Mouse (Mus musculus): ENCODE results near the gene Slc24a3. TPM values are rescaled to one million over a fixed set of nuclear protein-coding genes. Genes with fewer than 3 reads are reported as not detected.

Slc24a3 gene
- total and polyA plus RNA-seq, 3 experiments = not detected

DNA sequence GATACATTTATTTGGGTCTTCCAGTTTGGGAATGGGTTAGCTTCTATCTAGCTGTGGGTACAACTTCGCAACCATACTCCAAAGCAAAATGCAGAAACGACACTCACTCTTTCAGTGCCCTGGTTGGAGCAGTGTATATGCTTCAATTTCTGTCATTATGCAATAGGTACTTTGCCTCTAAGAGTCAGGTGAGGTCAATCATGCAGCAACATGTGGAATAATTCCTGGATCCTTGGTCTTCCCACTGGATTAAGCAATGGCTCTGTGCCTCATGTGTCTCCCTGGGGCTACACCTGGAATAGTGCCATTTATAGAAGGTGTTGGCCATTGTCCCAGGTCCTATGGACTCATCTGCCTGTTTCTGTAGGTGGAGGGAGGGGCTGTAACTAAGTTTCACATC lies 49.9 kb downstream of the Slc24a3 start:
- no peak overlapping the region for H3K4me3 ChIP-seq (ENCODE audit: control insufficient read depth in 1 of 2, insufficient read depth in 1 of 2, low read depth in 2 of 2, low read length in 2 of 2)
- H3K4me1 ChIP-seq (ENCODE audit: control insufficient read depth in 1 of 2, insufficient read depth in 2 of 2, low read length in 2 of 2) = no peaks in the 10 kb centered on the region
- no peak overlapping the region for H3K27ac ChIP-seq (ENCODE audit: control insufficient read depth, low read depth, low read length)
- TF ChIP-seq RAD21 (IDR thresholded peaks at IDR 0.05; ENCODE audit: low read depth, low read length) (no peak), USF2 (IDR thresholded peaks at IDR 0.05; ENCODE audit: borderline replicate concordance in 1 of 2, insufficient read depth in 1 of 2, low read depth in 1 of 2, low read length in 2 of 2) (no peak), CHD2 (IDR thresholded peaks at IDR 0.05; ENCODE audit: low read length) (no peak), ZNF384 (IDR thresholded peaks at IDR 0.05; ENCODE audit: low read depth, low read length) (no peak), HCFC1 (IDR thresholded peaks at IDR 0.05; ENCODE audit: low read depth, low read length) (no peak), EP300 (IDR thresholded peaks at IDR 0.05; ENCODE audit: low read depth in 1 of 2, low read length in 2 of 2) (no peak), GABPA (IDR thresholded peaks at IDR 0.05; ENCODE audit: low read depth, low read length) (no peak), UBTF (IDR thresholded peaks at IDR 0.05; ENCODE audit: borderline replicate concordance, insufficient read depth, low read depth, low read length) (no peak), MAFK (IDR thresholded peaks at IDR 0.05; ENCODE audit: borderline replicate concordance, low read depth, low read length) (no peak), ZMIZ1 (IDR thresholded peaks at IDR 0.05; ENCODE audit: low read depth, low read length) (no peak), NRF1 (IDR thresholded peaks at IDR 0.05; ENCODE audit: insufficient read depth, low read depth, low read length, poor library complexity, severe bottlenecking) (no peak), ZC3H11A (IDR thresholded peaks at IDR 0.05; ENCODE audit: low read depth, low read length) (no peak), SMC3 (IDR thresholded peaks at IDR 0.05; ENCODE audit: low read depth, low read length) (no peak), CHD1 (IDR thresholded peaks at IDR 0.05; ENCODE audit: low read depth, low read length) (no peak), ELF1 (IDR thresholded peaks at IDR 0.05; ENCODE audit: low read depth, low read length) (no peak), ETS1 (IDR thresholded peaks at IDR 0.05; ENCODE audit: low read depth, low read length) (no peak), MAZ (IDR thresholded peaks at IDR 0.05; ENCODE audit: low read depth, low read length) (no peak), RCOR1 (IDR thresholded peaks at IDR 0.05; ENCODE audit: low read depth, low read length) (no peak), TCF12 (IDR thresholded peaks at IDR 0.05; ENCODE audit: low read depth, low read length) (no peak)
- H3K9ac ChIP-seq (ENCODE audit: control insufficient read depth, low read depth, low read length, poor library complexity, severe bottlenecking) = no peak overlapping the region
- no peaks in the 10 kb centered on the region for H3K36me3 ChIP-seq (ENCODE audit: control insufficient read depth in 1 of 2, insufficient read depth in 2 of 2, low read length in 2 of 2)
- DNase-seq (ENCODE audit: low read depth, low spot score) = no peak
- H3K79me2 ChIP-seq (ENCODE audit: control insufficient read depth, insufficient read depth, low read length, poor library complexity) = no peaks in the 10 kb centered on the region
- H3K27me3 ChIP-seq (ENCODE audit: control insufficient read depth in 1 of 2, insufficient read depth in 2 of 2, low read length in 2 of 2) = no peaks in the 10 kb centered on the region
- H3K9me3 ChIP-seq (replicated peaks; ENCODE audit: insufficient read depth, low read length) = no peaks in the 10 kb centered on the region

GRCm38 (mm10) chr2:145219246-145219645 lies 51.7 kb downstream of the Slc24a3 start:
- Histone ChIP-seq H3K9me3 (replicated peaks; ENCODE audit: insufficient read depth, low read length) (no peaks in the 10 kb centered on the region), H3K9ac (ENCODE audit: control insufficient read depth, low read depth, low read length, poor library complexity, severe bottlenecking) (no peak overlapping the region), H3K4me3 (ENCODE audit: control insufficient read depth in 1 of 2, insufficient read depth in 1 of 2, low read depth in 2 of 2, low read length in 2 of 2) (no peak overlapping the region), H3K79me2 (ENCODE audit: control insufficient read depth, insufficient read depth, low read length, poor library complexity) (no peaks in the 10 kb centered on the region), H3K4me1 (ENCODE audit: control insufficient read depth in 1 of 2, insufficient read depth in 2 of 2, low read length in 2 of 2) (no peaks in the 10 kb centered on the region), H3K36me3 (ENCODE audit: control insufficient read depth in 1 of 2, insufficient read depth in 2 of 2, low read length in 2 of 2) (no peaks in the 10 kb centered on the region), H3K27me3 (ENCODE audit: control insufficient read depth in 1 of 2, insufficient read depth in 2 of 2, low read length in 2 of 2) (no peaks in the 10 kb centered on the region), H3K27ac (ENCODE audit: control insufficient read depth, low read depth, low read length) (no peak overlapping the region)
- TF ChIP-seq NELFE (IDR thresholded peaks at IDR 0.05; ENCODE audit: low read depth, low read length) (no peak), CHD1 (IDR thresholded peaks at IDR 0.05; ENCODE audit: low read depth, low read length) (no peak), HCFC1 (IDR thresholded peaks at IDR 0.05; ENCODE audit: low read depth, low read length) (no peak), ETS1 (IDR thresholded peaks at IDR 0.05; ENCODE audit: low read depth, low read length) (no peak), POLR2A (IDR thresholded peaks at IDR 0.05; ENCODE audit: control insufficient read depth in 1 of 2, insufficient read depth in 1 of 2, low read depth in 1 of 2, low read length in 2 of 2, poor library complexity in 1 of 2) (no peak), MAX (IDR thresholded peaks at IDR 0.05; ENCODE audit: low read length) (no peak), MYC (IDR thresholded peaks at IDR 0.05; ENCODE audit: low read depth, low read length) (no peak), TBP (IDR thresholded peaks at IDR 0.05; ENCODE audit: low read depth, low read length) (no peak), NRF1 (IDR thresholded peaks at IDR 0.05; ENCODE audit: insufficient read depth, low read depth, low read length, poor library complexity, severe bottlenecking) (no peak), ELF1 (IDR thresholded peaks at IDR 0.05; ENCODE audit: low read depth, low read length) (no peak), ZMIZ1 (IDR thresholded peaks at IDR 0.05; ENCODE audit: low read depth, low read length) (no peak), JUND (IDR thresholded peaks at IDR 0.05; ENCODE audit: low read depth, low read length) (no peak)
- no peak for DNase-seq (ENCODE audit: low read depth, low spot score)
